Mouse (Mus musculus): ENCODE results near the gene Iqcn. TPM values are rescaled to one million over a fixed set of nuclear protein-coding genes. Genes with fewer than 3 reads are reported as not detected.

Iqcn gene
- total RNA-seq, 4 experiments from 2014 or later = 0.07 to 0.09 (median 0.08) TPM; not detected in 1

DNA sequence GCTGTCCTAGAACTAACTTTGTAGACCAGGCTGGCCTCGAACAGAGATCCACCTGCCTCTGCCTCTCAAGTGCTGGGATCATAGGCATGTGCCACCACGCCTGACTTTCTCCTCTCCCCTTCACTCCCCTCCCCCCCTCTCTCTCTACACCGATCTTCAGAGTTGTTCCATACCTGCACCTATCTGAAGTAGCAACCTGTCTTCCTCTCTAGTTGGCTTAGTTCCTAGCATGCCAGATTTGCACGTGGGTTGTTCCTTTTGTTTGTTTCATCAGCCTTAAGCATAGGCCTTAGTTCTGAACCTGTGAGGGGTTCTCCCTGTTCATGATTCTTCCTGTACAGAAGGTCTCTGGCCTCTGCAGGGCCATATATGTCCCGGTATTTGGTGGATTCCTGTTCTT, 34.4 kb downstream of the Iqcn start:
- no peak for DNase-seq

DNA sequence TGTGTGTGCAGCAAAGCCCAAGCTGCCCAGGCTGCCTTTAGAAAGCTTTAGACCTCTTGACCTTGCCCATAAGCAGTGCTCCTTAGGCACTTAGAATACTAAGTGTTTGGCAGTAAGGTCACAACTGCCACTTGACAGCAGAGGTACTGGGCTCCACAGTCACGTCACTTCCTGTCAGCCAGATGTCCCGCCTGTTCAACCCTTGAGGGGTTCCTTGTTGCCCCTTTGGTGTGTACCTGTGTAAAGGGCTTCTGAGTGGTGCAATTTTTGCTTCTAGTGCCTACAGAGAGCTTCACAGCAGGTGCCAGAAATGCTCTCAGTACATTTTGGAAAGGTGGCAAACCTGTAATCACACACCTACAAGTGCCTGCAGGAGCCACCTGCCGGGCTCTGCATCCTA, 35.0 kb downstream of the Iqcn start:
- DNase-seq = no peak

DNA sequence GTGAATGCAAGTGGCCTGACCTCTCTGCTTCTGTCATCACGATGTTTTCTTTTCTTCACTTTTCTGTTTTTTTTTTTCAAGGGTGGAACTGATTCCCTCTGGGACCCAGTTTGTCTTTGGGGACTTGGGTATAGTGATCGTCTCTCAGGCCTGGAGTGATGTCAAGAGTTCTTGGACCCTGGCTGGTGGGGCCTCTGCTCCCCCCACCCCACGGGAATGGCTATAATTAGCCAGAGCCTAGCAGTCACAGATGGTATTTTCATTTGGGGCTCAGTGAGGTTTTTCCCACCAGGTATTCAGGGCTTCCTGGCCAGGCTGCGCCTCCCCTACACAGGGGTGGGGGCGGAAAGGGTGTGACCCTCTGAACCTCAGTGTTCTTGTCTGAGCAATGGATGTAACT, 38.4 kb downstream of the Iqcn start:
- DNase-seq = no peak

DNA sequence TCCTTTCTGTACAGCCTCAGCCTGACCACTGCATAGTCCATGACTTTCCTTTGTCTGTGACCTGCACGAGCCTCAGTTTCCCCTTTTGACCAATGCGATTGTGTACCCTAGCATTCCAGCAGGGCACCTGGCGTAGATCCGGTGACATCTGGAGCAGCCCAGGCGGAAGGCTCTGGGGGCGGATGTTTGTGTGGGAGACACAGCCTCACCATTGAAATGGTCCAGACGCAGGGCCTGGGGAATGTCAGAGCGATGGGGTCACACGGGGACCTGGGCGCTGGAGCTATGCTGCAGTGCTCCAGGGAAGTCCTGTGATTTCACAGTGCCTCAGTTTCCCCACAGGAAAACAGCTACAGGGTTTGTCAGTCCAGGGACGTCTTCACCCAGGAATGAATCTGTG, 38.9 kb downstream of the Iqcn start:
- no peak for DNase-seq

DNA sequence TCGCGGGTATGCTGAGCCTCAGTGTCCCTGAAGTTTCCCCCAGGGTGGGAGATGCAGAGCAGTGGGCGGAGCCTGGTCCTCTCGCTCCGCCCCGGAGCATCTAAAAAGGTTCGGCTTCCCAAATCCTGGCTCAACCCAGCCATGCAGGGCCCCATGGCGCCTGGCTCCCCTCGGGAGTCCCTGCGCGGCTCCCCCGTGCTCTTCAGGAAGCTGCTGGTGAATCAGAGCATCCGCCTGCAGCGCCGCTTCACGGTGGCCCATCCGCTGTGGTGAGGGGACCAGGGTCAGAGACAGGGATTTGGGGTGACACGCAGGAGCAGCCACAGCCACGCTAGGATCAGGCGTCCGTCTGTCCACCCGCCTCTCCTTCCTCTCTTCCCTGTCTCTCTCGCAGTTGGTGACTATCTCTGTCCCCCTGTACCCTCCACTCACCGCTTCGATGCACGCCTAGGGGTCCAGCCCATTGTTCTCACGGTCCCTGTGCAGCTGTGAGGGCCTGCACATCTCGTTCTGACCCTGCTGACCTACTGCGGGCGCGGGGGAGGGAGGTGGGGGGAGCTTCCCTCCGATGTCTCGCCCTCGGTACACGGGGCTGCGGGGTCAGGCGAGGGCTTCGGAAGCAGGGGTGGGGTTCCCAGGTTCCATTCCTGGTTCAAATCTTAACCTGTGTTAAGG, 39.9 kb downstream of the Iqcn start:
- no peak for DNase-seq

DNA sequence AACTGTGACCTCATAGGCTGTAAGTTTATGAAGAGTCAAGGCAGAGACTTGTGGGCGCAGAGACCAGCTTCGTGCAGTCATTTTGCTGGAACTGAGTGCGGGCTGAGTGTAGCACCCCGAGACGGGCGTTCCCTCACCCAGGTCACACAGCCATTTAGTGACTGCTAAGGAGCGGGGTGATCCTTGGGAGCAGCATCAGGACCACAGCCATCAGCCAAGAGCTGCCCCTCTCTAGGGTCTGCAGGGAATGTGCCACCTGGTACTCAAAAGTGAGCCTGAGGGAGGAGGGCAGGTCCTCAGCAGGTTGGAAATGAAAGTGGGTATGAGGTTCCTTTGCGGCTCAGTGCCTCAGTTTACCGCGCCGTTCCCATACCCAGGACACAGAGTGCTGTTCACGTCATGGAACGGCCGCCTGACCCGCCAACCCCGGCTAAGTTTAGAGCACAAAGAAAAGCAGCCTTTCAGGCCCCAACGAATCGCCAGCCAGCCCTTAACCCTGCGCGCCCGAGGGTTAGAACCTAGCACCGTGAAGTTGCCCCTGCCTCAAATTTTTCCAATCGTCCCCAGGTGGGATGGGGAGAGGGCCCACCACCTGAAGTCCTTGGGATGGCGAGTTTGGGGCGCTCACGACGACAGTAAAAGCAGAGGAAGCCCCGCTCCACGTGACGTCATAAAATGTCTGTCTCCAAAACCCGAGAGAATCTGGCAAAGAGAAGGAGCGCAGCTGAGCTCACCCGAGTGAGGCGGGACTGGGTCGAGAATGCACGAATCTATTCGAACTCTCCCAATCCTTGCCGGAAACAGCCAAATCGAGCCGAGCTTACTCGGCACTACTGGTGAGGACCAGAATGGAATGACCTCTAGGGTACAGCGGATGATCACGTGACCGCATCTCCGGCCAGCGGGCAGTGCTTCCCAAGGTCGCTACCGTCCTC, 40.7 kb downstream of the Iqcn start:
- DNase-seq = peak; percentile 67

DNA sequence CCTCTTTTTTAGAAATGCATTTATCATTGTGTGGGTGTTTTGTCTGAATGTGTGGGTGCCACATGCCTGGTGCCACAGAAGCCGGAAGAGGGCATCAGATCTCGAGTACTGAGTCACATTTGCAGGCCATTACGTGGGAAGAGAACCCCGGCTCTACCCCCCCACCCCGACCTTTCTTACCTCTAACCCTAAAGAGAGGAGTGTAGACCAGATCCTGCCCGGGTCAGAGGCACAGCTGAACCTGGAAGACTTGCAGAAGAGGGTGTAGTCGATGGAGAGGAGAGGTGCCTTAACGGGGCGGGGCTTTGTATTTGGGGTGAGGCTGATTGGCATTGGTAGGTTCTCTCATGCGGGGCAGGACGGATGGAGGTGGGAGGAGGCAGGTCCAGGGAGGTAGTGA, 41.5 kb downstream of the Iqcn start:
- DNase-seq = no peak

DNA sequence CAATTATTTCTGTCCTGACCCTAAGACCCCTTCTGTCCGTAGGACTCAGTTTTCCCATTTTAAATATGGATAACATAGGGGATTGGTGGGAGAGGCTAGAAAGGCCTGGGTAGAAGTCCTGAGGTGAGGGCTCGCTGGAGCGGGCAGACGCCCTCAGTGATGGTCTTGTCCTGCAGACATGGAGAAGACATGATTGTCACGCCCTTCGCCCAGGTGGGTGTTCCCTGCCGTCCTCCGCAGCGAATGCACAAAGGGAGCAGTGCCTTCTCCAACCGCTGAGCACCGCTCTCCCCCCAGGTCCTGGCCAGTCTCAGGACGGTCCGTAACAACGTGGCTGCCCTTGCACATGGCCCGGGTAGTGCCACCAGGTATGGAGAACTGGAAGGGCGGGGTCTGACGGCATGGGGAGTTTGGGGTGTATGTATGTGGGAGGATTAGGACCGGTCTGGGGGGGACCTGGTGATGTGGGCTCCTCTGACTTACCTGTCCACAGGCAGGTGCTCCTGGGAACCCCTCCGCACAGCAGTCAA, 42.5 kb downstream of the Iqcn start:
- no peak for DNase-seq

DNA sequence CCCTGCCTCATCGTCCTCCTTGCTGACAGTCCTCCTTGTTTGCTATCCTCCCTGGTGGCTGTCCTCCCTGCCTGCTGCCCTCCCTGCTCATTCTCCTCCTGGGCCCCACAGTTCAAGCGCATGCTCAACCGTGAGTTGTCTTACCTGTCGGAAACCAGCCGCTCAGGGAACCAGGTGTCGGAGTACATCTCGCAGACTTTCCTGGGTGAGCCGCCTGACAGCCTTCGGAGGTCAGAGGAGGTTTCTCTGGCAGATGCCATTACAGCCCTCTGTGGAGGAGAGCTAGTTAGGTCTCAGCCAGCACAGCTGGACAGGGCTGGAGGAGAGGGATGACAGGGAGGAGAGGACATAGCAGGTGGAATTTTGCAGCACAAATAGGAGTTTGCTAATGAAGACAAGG, 43.4 kb downstream of the Iqcn start:
- DNase-seq = no peak

DNA sequence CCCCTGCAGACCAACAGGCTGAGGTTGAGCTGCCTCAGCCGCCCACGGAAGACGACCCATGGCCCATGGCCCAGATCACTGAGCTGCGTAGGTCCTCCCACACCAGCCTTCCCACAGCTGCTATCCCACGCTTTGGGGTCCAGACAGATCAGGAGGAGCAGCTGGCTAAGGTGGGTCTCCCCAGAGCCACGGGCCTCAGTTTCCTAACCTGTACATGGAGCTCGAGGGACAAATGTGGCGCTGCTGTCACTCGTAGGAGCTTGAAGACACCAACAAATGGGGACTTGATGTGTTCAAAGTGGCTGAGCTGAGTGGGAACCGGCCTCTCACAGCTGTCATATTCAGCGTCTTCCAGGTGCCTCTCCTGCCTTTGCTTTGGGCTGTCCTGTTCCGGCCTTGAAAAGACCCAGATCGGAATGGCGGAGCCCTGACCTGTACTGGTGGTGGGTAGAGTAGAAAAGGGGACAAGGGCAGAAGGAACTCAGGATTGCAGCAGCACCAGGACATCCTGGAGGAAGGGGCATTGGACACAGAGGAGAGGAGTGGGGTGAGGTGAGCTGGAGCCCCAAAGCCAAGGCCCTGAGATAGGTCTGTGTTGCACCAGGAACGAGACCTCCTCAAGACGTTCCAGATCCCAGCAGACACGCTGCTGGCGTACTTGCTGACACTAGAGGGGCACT, 44.1 kb downstream of the Iqcn start:
- no peak for DNase-seq

DNA sequence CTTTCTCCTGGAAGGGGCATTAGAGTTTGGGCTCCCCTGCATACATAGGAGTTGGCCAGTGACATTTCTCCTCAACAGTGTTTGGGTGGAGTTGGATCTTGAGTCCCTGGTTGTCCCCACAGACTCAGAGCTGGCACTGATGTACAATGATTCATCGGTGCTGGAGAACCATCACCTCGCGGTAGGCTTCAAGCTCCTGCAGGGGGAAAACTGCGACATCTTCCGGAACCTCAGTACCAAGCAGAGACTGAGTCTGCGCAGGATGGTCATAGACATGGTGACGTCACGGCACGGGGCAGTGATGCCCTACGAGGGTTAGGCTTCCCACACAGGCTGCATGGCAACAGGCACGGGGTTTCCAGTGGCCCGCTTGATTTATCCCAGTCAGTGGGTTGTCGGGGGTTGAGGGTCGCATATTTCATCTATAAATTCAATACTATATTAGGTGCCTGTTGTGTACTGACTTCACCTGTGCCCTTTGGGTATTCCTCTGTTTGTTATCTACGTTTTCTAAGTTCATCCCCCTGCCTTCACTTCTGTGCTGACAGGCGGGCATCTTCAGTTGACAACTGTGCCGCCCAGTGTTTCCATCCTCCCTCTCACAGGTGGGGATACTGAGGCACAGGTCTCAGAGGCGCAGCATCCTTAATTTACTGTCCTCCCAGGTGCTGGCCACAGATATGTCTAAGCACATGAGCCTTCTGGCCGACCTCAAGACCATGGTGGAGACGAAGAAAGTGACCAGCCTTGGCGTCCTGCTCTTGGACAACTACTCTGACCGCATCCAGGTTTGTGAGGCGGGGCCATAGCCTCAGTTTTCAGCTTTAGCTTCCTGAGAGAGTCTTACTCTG, 45.2 kb downstream of the Iqcn start:
- no peak for DNase-seq

DNA sequence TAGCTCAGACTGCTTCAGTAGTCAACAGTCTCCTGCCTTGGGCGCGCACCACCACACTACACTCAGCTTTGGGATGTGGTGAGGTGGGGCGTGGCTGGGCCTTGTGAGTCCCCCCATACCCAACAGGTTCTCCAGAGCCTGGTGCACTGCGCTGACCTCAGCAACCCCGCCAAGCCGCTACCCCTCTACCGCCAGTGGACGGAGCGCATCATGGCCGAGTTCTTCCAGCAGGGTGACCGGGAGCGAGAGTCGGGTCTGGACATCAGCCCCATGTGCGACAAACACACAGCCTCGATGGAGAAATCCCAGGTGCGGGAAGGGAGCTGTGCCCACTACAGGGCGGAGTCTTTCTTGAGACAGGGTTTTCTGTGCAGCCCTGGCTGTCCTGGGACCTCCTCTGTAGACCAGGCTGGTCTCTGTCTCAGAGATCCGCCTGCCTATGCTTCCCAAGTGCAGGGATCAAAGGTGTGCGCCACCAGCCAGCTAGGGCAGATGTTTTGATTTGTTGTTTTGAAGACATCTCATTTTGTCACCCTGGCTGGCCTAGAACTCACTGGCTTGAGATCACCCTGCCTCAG, 45.9 kb downstream of the Iqcn start:
- DNase-seq = no peak

DNA sequence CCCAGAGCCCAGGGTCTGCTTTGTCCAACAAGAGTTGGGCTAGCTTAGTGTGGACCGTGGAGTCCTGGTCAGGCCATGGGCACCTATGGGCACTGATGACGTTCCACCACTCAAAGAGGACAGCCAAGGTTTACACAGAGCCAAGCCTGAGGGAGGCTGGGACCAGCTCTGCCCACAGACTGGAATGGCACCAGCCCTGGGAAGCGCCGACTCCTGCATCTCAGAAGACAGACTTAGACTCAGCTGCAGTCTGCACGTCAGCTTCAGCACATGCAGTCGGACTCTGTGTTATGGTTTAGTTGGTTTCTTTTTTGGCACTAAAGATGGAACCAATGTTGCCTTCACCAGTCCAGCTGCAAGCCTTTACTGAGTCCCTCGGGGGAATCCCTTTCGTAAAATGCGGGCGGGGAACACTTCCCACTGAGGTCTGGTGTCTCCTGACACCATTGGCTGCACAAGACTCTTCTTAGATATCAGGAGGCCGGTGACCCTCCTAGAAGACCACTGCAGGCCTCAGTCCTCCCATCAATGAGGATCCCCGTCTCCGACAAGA, 46.9 kb downstream of the Iqcn start:
- no peak for DNase-seq

DNA sequence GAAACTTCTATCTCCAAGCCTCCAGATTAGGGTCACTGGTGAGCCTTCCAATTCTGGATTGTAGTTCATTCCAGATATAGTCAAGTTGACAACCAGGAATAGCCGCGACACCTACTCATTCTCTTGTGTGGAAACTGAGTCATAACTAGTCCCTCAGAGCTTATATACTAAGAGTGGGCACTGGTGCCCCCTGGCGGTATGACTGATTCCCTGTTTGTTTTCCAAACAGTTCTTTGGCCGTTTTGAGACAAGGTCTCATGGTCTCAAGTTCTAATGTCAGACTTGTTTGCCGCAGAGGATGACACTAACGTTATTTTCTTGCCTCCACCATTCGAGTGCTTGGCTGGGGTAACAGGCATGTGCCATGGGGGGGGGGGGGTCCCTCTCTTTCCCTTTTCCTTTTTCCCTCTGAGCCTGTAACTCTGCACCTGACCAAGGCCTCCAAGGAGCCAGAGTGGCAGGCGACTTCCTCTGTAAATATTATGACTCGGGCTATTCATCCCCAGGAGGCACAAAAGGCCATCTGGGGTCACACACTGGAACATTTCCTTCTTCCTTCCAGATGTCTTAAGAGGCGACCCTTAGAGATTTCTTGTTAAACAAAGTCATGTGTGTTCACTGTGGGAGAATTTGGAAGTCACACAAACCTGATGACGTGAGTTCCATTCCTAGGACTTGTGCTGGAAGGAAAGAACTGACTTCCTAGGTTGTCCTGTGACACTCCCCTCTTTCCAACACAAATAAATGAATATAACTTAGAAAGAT, 48.9 kb downstream of the Iqcn start:
- DNase-seq = peak; percentile 61

DNA sequence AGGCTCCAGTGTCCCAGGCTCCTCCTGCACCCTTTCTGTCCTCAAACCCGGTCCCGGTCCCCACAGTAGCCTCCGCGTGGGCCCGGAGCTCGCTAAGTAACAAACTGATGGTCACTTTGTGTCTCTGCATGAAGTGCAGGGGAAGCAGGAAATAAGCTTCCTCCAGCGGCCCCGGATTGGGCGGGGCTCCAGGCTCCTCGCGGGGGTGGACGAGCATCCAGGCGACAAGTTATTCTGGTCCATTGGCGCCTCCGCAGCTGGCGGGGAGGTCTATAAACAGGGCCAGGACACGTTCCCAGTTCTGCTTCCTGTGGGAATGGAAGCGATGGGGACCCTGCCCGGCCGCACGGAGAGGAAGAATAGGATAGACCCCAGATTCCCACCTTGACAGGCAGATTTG, 49.9 kb downstream of the Iqcn start:
- DNase-seq = peak; percentile 75

DNA sequence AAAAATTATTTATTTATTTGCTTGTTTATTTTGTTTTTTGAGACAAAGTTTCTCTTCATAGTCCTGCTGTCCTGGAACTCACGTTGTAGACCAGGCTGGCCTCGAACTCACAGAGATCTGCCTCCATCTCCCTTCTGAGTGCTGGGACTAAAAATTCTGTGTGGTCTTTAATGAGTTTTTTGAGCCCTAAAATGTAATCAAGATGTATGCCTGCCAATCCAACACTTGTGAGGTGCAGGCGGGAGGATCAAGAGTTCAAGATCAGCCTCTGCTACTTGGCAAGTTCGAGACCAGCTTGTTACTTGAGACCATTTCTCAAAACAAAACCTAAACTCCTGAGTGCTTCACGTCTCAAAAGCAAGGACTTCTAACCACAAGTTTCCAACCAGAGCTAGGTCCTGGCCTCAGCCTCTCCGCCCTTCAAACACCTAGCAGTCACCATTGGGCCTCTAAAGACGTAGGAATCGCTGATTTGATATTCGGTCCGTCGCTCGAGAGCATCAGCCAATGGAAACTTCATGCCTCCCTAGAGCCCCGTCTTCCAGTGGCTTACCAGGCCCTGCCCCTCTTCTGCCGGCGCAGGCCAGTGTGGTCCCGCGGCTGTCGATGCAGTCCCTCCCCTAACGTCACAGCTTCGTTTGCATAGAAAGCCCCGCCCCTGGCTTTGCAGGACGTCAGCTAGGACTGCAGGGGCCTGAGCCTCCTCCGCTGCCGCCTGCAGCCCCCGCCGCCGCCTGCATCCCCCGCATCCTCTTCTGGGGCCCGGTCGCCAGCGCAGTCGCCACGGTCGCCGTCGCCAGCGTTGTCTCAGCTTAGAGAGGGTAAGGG, 51.0 kb downstream of the Iqcn start, which contains the start of gene Rab3a:
Gene Rab3a (plus strand): TSS at position 637 of the 828 bp plus-strand sequence.
- peak; percentile 99 for DNase-seq

DNA sequence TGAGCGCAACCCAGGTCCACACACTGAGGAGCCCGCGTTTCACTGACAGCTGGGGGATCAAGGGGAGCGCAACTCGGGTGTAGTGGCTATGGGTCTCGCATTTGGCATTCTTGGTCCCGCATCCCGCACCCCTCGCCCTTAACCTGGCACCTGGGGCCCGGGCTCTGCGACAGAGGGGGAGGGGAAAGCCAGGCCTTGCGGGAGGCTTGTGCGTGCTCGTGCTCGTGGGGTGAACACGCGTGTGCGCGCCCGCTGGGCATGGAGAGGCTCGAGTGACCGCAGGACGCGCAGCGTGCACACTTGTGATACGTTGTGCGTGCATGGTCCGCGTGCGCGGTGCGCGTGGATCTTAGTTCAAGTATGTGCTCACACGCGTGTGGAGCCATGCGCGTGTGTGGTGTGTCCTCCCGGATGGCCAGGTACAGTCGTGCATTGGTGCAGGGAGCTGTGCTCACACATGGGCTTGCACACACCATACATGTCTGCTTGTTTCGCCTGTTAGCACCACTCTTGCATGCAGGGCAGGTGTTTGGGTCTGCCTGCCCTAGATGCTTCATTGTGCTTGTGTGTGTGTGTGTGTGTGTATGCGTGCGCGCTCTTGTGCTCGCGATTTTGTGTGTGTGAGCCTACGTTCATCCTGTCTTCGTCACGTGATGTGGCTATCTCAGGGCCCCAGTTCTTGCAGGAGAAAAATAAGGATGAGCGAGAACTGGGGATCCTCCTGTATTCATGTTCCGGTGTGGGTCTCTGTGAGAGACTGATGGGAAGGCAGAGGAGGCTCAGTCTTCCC, 51.8 kb downstream of the Iqcn start:
- DNase-seq = peak; percentile 62

DNA sequence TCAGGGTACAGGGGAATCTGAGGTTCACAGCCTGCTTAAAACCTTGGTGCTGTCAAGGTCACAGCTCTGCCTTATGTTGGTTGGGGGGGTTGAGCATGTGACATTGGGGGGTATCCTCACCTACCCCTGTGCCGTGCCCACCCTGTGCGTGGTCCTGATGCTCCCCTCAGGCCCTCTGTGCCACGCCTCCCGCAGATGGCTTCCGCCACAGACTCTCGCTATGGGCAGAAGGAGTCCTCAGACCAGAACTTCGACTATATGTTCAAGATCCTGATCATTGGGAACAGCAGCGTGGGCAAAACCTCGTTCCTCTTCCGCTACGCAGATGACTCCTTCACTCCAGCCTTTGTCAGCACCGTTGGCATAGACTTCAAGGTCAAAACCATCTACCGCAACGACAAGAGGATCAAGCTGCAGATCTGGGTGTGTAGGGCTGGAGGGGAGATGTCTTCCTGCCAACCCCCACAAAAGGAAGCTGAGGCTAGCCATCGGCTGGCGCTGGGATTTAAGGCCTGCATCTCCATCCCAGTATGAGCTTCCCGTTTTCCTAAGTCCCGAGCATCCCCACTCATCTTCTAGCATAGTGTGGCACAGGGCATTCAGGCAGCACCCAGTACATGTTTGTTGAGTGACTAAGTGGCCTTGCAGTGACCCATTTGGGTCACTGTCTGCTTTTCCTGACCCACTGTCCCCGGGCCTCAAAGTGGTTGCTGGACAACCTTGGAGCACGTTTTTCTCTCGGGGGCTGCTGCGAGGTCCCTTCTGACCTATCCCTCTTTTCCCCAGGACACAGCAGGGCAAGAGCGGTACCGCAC, 52.6 kb downstream of the Iqcn start:
- peak; percentile 47 for DNase-seq

Data from adrenal gland, adult 8-10 months (tissue).